Comparison of ENCODE assay signal across 8 mouse cellular contexts in genomic region chr15:84230661-84231060, GRCm38 (mm10). TPM values are rescaled to one million over a fixed set of nuclear protein-coding genes. Genes with fewer than 3 reads are reported as not detected.
DNase-seq lines count a peak whose midpoint lies in the region; ATAC-seq and TF ChIP-seq lines count a peak whose summit lies in the region.

No protein-coding gene starts in this region.

- peaks cover 77% of the 10 kb centered on the region for H3K4me1 ChIP-seq in E14TG2a.4 (replicated peaks; ENCODE audit: low read depth, low read length)
- peaks cover 21% of the 10 kb centered on the region for H3K4me1 ChIP-seq in lung, embryonic 16.5 days (replicated peaks; ENCODE audit: control insufficient read depth, insufficient read depth, low read length)

- 0 out of 2 replicates have a peak, but pooled peaks cover 4% of the 10 kb centered on the region for H3K36me3 ChIP-seq in E14TG2a.4 (ENCODE audit: insufficient read depth, low read length)
- H3K36me3 ChIP-seq in lung, embryonic 16.5 days (ENCODE audit: control insufficient read depth, insufficient read depth, low read length) = no peaks in the 10 kb centered on the region

- peak overlapping the region; percentile 92 for H3K4me2 ChIP-seq in lung, embryonic 16.5 days (ENCODE audit: low read depth, low read length)

- intact Hi-C loops in heart, postnatal 25 days (cut with DNase I) = loop anchor here (2.0 kb wide), 1 partner anchor 30 kb away; no protein-coding TSS in a partner anchor

- peaks cover 14% of the 10 kb centered on the region for H3K27me3 ChIP-seq in E14TG2a.4 (ENCODE audit: insufficient read depth, low read length)
- no peaks in the 10 kb centered on the region; the same call in 1 of the 2 replicates for H3K27me3 ChIP-seq in lung, embryonic 16.5 days (ENCODE audit: control insufficient read depth, insufficient read depth, low read depth, low read length)

- peak; percentile 44 for DNase-seq in heart, postnatal 25 days (ENCODE audit: low spot score)
- DNase-seq in left cerebral cortex, adult 18-20 months (ENCODE audit: low spot score in 2 of 2) = no peak
- no peak for DNase-seq in embryo, embryonic 11 days
- no peak for DNase-seq in thymus, postnatal 10 days (ENCODE audit: low spot score in 2 of 2)
- DNase-seq in right cerebral cortex, adult 2 months (ENCODE audit: low spot score in 2 of 2) = no peak

- no peak for TF ChIP-seq CTCF in E14TG2a.4 (conservative IDR thresholded peaks at IDR 0.05; ENCODE audit: low read length)

- 0 out of 2 replicates have a peak overlapping the region, but pooled peaks have one; percentile 2 for H3K27ac ChIP-seq in lung, embryonic 16.5 days (ENCODE audit: low read length)

- peak; percentile 20 for ATAC-seq in common myeloid progenitor, adult 5-6 weeks (replicated peaks; ENCODE audit: low read depth, poor library complexity, severe bottlenecking)
- ATAC-seq in lung, embryonic 16.5 days (ENCODE audit: low read depth) = no peak

- H3K9ac ChIP-seq in lung, embryonic 16.5 days (ENCODE audit: low read length) = no peak overlapping the region

- H3K4me3 ChIP-seq in E14TG2a.4 (replicated peaks; ENCODE audit: low read length) = peak overlapping the region; percentile 87
- no peak overlapping the region; the same call in 1 of the 2 replicates for H3K4me3 ChIP-seq in lung, embryonic 16.5 days (ENCODE audit: low read length)

- 12% methylated on average over 5 of the region's 5 CpGs for WGBS in lung, embryonic 16.5 days

- H3K9me3 ChIP-seq in E14TG2a.4 (ENCODE audit: low read length) = no peaks in the 10 kb centered on the region
- no peaks in the 10 kb centered on the region for H3K9me3 ChIP-seq in lung, embryonic 16.5 days (ENCODE audit: control insufficient read depth, low read length)

RNA-seq across cellular contexts. Expression of gene Parvb, which starts 1.2 kb away (rescaled TPM):
- 1.3 and 4.2 TPM in 2 replicates for total RNA-seq in common myeloid progenitor, adult 5-6 weeks (2017)
- 100 to 1,000 TPM; 147 to 154 TPM for total RNA-seq in heart, postnatal 25 days (2021)
- 5.2 and 5.3 TPM in 2 replicates for polyA plus RNA-seq in lung, embryonic 16.5 days (2015; fragmentation: Nextera tagmentation; extraction: Ambion mirVana)
- total RNA-seq in left cerebral cortex, adult 18-20 months (2021) = 10 to 100 TPM; 14.7 to 24.5 TPM

RNA-seq across cellular contexts. Expression of gene Samm50, which starts 38.6 kb away (rescaled TPM):
- total RNA-seq in common myeloid progenitor, adult 5-6 weeks (2017) = 40.7 and 42.3 TPM in 2 replicates
- total RNA-seq in heart, postnatal 25 days (2021) = 100 to 1,000 TPM; 264 to 267 TPM
- 98.8 and 105 TPM in 2 replicates for polyA plus RNA-seq in lung, embryonic 16.5 days (2015; fragmentation: Nextera tagmentation; extraction: Ambion mirVana)
- total RNA-seq in left cerebral cortex, adult 18-20 months (2021) = 100 to 1,000 TPM; 102 to 117 TPM

Comparison
In these comparisons a context has a peak if more than half of its experiments do, and no peak if none do; other contexts are left out.
1. RNA of gene Parvb, which starts 1.2 kb away (total RNA-seq): 147 to 154 TPM in heart, postnatal 25 days; 14.7 to 24.5 TPM in left cerebral cortex, adult 18-20 months and 1.3 to 4.2 TPM in common myeloid progenitor, adult 5-6 weeks; every median in the first group is over 4 times any median in the second.